Mouse (Mus musculus) adrenal gland, adult 18-20 months (tissue): Measurements from ENCODE around the gene Ranbp1. TPM values are rescaled to one million over a fixed set of nuclear protein-coding genes. Genes with fewer than 3 reads are reported as not detected.

ENCODE experiments used
- DNase-seq, 2 experiments: peaks; one replicate each; pipeline ENCODE4 v3.0.0; 2021 to 2022; ENCODE audit warnings: low spot score in 2 of 2
- total RNA-seq, 2 experiments: library from RNA; stranded (reverse); gene quantifications; 1 replicate in 1 of 2; 2 replicates in 1 of 2; pipeline ENCODE4 v1.2.3; 2021

The Ranbp1 gene
- total RNA-seq, 2 experiments from 2014 or later, result 114 to 143 TPM

DNA sequence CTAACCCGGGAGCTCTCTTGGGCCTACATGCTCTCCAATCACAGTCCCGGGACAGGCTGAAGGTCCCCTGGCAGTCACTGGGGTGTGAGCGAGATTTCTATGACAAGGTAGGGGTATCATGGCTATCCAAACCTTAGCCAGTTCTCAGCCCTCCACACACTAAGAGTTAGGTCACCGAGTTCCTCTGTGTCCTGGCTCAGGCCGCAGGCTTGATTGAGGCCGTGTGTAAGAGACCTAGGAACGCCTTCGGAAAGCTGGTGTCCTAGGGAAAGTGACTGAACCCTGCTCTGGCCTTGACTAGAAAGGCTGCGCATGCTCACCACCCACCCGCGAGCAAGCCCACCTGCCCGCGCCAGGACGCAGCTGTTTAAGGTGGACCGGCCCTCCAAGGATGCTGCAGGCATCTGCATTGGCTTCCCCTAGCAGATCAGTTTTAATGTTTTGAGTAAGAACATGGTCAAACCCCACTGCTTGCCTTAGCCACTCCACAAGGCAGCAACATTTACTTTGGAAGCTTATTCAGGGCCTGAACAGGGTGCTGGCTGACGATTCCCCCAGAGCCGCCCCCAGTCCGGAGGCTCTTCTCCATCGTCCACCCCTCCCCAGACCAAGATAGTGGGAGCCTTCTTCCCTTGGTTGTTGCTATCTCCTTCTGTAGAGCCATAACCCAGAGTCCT, 13.0 kb downstream of the Ranbp1 start:
- peak; percentile 58 to 66 for DNase-seq

DNA sequence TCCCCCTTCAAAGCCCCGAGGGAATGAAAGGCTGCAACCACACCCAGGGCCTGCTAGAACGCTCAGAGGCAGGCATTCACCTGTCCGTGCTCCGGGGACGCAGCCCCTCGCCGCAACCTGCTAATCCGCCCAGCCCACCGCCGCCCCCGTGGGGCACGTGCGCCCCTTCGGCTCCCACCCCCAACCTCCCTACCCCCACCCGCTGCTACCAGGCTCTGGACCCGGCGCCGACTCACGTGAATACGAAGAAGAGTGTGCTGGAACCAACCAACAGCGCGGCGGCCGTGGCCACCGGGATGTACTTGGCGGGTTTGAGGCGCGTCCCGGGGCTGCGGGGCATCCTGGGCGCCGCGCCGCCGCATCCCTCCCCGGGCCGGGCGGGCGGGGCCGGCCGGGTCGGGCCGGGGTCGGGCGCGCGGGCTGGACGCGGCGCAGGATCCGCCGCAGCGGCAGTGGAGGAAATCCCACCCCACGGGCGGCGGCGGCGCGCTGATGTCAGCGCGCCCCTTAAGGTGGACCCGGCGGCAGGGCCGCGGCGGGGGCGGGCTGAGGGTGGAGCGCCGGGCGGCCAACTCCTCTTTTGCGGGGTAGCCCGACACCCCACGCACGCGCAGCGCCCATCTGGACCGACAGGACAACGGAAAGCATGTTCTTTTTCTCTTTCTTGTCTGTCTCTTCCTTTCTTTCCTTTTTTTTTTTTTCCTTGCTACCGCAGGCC, 13.7 kb downstream of the Ranbp1 start, which contains the start of gene Zdhhc8:
TSS of gene Zdhhc8 (minus strand) at position 466 of the 718 bp plus-strand sequence.
- peak; percentile 77 to 81 for DNase-seq

DNA sequence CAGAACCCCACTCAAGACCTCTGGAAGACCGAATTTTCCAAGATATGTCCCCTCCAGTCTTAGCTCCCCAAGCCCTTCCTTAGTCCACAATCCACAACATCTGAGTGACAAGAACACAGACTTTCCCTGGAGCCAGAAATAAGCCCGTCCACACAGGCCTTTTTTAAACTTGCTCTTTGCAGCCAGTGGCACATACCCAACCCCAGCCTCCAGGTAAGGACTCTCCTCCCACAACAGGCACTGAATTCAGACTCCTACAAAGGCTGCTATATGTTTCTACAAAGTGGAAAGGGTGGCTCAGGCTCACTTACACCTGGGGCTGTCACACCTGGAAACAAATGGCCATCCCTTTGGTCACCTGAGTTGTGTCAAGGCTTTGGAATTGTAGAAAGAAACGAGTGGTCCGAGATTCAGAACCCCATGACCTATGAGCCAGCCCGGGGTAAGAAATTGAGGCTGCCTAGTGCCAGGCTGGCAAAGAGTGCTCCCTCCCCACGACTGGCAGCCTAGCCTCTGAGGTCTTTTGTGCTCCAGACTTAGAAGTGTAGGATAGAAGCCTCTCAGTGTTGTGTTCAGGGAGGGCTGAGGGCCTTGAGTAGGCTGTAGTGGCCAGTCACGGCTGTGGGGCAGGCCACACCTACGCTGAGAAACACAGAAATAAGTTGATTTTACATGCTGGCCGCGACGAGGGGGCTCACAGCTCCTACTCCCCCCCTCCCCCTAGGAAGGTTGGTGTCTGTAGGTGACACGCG, 14.4 kb downstream of the Ranbp1 start:
- DNase-seq, result no peak

DNA sequence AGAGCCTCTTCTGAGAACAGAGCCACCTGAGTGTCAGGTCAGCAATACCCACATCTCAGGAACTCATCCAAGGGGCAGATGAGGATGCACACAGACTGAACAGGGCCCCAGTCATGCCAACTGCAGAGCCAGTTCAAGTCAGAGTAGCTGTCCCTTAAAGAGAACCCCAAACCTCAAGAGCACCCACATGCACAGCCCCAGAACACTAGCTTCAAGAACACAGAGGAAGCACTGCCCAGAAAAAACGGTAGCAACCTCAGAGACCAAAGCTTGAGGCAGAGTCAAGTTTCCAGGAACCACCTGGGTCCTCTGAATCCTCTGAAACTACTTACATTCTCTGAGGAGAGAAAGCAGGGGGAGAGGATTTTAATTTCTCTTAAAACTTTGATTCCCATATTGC, 15.1 kb downstream of the Ranbp1 start:
- no peak for DNase-seq

DNA sequence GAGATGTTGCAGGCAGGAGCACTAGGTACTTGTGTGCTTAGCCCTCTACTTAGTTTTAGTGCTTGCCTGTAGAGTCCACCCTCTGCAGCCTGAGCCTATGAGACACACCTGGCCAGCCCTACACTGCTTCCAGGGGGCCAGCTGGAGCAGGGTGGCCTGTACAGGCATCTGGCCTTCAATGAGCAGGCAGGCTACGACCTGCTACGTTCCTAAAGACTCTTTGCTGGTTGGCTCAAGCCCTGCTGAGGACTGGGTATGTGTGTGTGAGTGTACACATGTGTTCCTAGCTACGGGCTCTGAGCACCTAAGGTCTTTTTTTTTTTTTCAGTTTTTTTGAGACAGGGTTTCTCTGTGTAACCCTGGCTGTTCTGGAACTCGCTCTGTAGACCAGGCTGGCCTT, 17.1 kb downstream of the Ranbp1 start:
- DNase-seq, result no peak

DNA sequence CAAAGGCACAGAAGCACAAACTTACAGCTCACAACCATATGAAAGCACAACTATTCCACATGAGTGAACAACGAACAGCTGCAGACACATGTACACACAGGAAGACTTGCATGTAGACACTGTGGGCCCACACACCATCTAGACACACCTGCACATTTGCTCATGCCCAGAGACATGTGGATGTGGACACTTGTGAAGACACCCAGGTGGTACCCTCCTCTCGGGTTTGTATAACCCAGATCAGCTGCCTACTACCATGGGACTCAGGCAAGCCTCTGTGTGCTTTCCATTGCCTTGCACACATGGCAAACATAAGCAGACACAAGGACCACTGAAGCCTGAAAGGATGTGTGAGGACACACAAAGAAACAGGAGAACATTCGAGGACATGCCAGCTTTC, 17.5 kb downstream of the Ranbp1 start:
- no peak for DNase-seq

DNA sequence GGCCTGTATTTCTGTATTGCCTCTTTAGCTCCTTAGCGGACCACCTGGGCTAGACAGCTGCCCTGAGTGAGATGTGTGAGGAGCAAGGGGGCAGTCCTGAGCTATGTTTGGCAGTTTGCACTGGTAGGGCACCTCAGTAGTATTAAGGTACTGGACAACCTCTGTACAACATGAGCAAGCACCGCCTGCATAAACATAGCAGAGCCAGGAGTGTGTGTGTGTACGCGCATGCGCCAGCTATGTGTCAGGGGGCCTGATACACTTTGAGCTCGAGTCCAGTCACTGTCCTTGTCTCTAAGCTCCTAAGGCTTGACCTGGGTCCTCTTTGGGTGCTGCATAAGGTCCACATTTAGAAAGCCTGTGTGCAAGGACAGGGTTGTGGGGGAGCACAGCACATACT, 17.9 kb downstream of the Ranbp1 start:
- no peak for DNase-seq

DNA sequence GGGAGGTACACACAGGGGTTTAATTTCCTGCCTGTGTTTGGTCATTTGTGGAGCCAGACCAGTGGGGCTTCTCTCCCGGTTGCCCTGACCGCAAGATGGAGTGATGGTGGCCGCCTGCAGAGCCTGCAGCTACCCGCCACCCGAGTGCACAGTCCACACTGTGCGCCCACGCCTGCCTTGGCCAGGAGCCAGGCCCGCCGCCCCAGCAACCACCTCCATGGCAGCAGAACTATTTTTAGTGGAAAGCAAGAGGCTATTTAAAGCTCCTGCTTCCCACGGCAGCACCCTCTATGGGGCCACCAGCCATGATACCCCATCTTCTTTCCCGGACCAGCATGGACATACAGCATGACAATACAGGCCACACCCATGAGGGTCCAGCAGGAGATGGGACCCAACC, 18.9 kb downstream of the Ranbp1 start:
- DNase-seq, result peak; percentile 42 to 48

DNA sequence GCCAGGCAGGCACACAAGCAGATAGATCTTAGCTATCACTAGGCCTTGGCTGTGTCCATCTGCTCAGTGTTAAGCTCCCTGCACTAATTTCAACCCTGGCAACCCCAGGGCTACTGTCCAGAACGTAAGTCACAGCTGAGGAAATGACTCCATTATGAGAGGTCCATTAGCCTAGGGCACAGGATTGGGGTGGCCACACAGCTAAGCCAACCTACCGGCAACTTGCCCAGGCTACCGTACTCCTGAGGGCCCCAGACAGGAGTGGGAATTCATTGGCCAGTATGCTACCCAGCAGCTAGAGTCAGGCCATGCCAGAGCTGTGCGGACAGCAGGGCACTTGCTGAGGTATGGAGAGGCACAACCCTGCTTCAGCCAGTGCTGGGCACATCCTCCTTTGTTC, 19.7 kb downstream of the Ranbp1 start:
- no peak for DNase-seq

DNA sequence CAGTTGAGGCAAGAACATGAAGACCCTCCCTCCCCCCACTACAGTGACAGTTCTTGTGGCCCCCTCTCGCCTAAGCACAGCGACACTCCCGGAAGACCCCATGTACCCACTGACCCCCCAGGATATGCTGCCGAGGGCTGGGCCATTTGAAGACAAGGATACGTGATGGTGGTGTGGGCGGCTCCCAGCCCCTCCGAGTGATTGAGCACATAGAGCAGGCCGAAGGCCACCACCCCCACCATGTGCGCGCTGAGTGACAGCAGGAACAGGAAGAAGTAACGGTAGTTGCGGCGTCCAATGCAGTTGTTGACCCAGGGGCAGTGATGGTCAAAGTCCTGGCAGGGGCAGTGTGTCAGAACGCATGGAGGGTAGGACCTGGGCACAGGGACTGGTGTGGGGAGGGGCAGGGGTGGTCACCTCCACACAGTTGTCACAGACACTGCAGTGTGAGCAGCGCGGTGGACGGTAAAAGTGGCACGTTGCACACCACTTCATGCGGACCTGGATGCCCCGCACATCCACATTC, 20.6 kb downstream of the Ranbp1 start:
- no peak for DNase-seq

DNA sequence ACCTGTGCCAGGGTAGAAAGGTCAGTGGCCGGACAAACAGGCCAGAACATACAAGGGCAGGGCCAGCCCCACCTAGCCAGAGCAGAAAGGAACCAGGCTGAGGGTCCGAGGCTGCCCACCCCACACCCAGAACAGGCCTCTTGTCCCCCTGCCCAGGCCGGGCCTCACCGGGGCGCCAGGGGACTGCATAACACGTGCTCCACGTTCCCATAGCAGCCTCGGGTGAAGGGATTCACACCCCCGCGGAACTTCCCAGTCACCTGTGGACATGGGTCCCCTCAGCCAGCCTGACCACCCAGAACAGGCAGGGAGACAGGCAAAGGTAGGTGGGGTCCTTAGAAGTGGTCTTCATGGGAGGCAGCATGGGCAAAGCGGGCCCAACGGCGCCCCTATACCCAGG, 21.3 kb downstream of the Ranbp1 start:
- DNase-seq, result no peak

DNA sequence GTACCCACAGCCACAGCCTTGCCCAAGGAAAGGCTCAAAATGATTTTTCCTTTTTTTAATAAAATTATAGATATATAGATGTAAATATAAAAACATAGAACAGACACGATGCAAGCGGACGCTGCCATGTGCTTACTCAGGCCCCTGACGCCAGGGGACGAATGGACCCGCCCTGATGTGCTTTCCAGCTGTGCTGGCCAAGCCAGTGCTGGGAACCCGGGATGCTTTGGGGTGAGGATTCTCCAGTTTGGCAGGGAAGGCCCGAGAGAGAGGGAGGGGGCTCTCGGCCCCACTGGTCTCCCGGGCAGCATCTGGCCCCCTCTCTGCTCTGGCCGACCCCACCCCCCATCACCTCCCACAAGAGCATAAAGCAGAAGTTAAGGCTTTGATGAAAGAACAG, 26.3 kb downstream of the Ranbp1 start:
- no peak for DNase-seq

DNA sequence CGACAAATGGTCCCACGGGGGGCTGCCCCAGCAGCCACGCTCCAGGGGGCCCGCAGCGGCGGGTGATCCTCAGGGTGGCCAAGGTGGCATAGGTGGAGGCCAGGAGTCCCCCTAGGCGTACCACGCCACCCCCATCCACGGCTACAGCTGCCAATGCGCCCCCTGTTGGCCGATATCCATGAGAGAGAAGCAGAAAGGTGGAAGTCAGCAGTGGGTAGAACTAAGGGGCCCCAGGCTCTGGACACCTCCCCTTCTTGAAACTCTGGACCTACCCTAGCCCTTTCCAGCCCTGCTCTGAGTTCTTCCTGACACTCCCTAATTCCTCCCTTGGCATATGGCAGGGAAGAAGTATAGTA, 27.0 kb downstream of the Ranbp1 start:
- no peak for DNase-seq

DNA sequence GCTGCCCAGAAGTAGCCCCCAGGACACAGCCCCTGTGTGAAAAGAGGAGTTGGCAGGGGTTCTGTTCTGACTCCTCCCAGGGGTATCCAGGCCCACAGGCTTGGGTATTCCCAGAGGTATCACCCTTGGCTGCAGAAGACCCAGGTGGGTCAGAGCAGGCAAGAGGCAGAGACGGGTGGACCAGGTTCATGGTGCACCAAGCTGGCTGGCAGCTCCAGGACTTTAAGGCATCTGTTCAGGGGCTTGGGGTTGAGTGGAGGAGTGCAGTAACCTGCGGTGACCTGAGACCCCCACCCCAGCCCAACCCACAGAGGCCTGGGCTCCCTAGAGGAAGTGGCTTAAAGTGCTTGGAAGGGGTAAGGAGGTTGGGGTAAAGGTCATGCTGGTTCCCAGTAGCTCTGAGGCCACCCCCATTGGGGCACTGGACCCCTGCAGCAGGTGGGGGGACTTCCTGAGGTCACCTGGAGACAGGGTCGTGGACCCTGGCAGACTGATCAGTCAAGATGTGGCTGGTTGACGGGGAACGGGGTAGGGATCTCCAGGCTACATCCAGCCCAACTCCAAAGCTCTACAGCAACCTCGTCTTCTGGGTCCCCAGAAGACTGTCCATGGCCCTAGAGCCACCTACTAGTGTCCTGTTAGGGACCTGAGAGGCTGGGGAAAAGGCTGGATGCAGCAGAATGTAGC, 27.5 kb downstream of the Ranbp1 start:
- DNase-seq, result no peak

DNA sequence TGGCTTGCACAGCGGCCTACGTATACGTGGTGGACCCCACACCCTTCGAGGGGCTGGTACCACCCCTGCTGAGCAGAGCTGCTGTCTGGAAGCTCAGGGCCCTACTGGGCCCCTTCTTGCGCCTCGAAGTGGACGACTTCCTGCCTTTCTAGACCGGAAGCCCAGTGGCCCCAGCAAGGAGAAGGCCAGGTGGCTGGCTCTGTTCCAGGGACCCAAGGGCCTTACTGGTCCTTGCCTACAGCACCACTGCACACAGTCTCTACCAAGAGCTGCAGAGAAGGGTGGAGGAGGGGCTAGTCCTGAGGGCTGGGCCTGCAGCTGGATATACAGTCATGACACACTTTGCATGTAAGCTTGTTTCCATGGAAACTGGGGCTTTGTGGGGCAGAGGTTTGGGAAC, 28.5 kb downstream of the Ranbp1 start:
- no peak for DNase-seq

DNA sequence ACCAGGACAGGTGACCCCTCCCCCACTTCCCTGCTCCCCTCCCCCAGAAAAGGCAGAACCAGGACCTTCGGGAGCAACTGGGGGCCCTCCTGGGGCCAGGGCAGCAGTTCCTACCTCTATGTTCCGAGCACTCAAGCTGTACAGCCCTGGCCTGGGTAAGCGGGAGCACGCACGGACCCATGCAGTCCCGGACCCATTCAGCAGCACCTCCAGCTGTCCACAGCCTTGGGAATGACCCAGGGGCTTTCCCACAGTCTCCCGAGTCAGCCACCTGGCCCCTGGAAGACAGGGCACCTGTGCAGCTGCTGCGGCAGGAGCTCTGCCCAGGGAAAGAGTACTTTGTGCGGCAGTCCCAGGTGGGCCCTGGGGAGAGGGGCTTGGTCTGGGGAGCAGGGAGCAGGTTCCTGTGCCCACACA, 29.9 kb downstream of the Ranbp1 start:
- no peak for DNase-seq

DNA sequence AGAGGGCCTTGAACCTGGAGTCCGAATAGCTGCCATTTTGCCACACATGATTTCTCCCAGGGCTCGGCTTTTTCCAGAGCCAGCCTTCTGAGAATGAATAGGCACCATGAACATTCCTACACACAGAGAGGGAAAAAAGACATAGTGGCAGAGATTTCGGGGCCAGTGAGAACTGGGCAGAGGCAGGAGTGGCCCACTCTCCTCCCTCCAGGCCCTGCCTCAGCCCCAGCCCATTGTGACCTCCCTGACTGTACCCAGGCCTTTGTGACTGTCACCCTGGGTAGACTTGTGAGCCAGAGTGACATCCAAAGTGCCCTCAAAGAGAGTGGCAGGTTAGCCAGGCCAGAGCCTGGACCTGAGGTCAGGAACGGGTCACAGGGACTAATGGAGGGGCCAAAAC, 31.0 kb downstream of the Ranbp1 start, which contains the start of gene Ccdc188:
TSS of gene Ccdc188 (plus strand) at position 301 of the 400 bp plus-strand sequence.
- no peak for DNase-seq

DNA sequence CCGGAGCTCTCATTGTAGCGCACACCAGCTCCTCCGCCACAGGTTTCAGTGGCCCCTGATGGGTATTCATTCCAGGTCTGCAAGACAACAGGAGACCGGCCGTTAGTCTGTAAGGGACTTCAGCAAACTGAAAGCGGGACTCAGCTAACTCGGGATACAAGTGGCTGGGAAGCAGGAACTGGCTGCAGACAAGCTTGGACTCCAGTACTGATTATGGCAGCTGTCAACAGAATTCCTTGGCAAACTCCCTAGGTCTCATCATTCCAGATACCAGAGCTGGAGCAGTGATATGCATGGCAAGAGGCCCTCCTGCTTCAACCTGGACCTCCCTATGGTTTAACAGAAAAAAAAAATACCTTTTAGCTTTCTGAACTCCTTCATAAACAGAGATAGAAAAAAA, 33.7 kb downstream of the Ranbp1 start:
- no peak for DNase-seq

DNA sequence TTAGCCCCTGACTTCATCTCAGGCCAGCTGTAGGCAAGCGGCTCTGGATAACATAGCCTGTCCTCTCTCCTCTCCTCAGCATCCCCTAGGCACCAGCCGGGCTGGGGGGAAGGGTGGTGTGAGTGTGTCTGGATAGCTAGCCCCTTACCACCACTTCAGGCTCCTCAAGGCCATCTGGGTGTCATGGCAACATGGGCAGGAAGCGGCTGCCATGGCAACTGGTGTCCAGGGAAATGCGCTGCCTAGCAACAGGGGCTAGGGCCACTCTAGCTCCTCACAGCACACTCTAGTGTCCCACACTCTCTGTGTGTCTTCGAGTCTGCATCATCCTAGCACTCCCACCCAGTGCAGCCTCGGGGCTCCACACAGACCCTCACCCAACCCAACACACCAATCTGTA, 34.8 kb downstream of the Ranbp1 start:
- DNase-seq, result no peak

DNA sequence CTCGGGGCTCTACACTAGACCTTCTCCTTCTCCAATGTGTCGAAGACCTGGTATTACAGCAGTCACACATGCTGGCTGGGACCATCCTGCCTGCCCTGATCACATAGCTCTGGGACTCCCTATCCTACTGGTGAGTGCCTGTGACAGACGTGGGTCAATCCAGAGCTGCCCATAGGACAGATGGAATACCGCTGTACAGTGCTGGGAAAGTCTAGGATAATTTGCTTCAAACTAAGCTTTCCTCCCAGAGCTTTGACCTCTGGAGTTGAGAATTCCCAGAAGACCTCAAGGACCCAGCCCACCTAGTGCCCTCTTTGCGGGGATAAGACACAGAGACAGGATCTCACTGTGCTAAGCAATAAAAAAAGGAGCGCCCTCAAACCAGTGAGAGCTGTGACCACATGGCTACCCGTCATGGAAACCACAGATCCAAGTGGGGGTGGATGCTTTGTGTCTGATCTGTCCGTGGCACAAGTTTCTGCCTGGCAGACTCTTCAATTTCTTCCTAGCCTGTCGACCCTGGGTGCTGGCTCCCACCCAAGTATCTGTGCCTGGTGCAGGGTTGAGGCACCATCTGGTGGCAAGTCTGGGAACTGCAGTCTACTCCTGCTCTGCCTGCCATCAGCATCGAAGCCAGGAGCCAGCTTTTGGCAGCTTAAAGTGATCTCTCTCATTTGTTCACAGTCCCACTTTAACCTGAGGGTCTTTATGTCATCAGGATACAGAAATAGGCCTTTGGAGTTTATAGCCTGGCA, 36.9 kb downstream of the Ranbp1 start:
- DNase-seq, result peak; percentile 81 to 86
